Mouse (Mus musculus): Measurements from ENCODE around the gene Tarsl2. TPM values are rescaled to one million over a fixed set of nuclear protein-coding genes. Genes with fewer than 3 reads are reported as not detected.

The Tarsl2 gene
- polyA plus RNA-seq, 1 experiment from 2014 or later = 7.0 TPM

- WGBS = 64% methylated on average over 6 of the region's 6 CpGs
- Histone ChIP-seq H3K4me3 (ENCODE audit: low read length) (no peak overlapping the region), H3K9me3 (ENCODE audit: control insufficient read depth, low read length) (no peaks in the 10 kb centered on the region), H3K27ac (ENCODE audit: low read length) (no peak overlapping the region), H3K4me1 (replicated peaks; ENCODE audit: control insufficient read depth, insufficient read depth, low read length) (peaks cover 16% of the 10 kb centered on the region), H3K36me3 (ENCODE audit: control insufficient read depth, insufficient read depth, low read length) (no peaks in the 10 kb centered on the region), H3K4me2 (ENCODE audit: low read depth, low read length) (no peak overlapping the region), H3K27me3 (ENCODE audit: control insufficient read depth, insufficient read depth, low read depth, low read length) (no peaks in the 10 kb centered on the region), H3K9ac (ENCODE audit: low read length) (no peak overlapping the region)
- ATAC-seq (ENCODE audit: low read depth) = no peak
Measured at GRCm38 (mm10) chr7:65642371-65643304, 2.1 kb upstream of the Tarsl2 start.

- Histone ChIP-seq H3K4me1 (replicated peaks; ENCODE audit: control insufficient read depth, insufficient read depth, low read length) (peaks cover 16% of the 10 kb centered on the region), H3K4me3 (ENCODE audit: low read length) (peak overlapping the region; percentile 74), H3K36me3 (ENCODE audit: control insufficient read depth, insufficient read depth, low read length) (no peaks in the 10 kb centered on the region; the same call in 1 of the 2 replicates), H3K9ac (ENCODE audit: low read length) (no peak overlapping the region), H3K27me3 (ENCODE audit: control insufficient read depth, insufficient read depth, low read depth, low read length) (no peaks in the 10 kb centered on the region), H3K4me2 (ENCODE audit: low read depth, low read length) (peak overlapping the region; percentile 96), H3K27ac (ENCODE audit: low read length) (peak overlapping the region; percentile 49), H3K9me3 (ENCODE audit: control insufficient read depth, low read length) (no peaks in the 10 kb centered on the region)
- WGBS = 14% methylated on average over 6 of the region's 6 CpGs
- ATAC-seq (ENCODE audit: low read depth) = peak; percentile 54
Measured at GRCm38 (mm10) chr7:65643861-65644421, 757 bp upstream of the Tarsl2 start.

- H3K4me1 ChIP-seq (replicated peaks; ENCODE audit: control insufficient read depth, insufficient read depth, low read length) = peaks cover 16% of the 10 kb centered on the region
- peaks cover 6% of the 10 kb centered on the region for H3K36me3 ChIP-seq (ENCODE audit: control insufficient read depth, insufficient read depth, low read length)
- no peak overlapping the region for H3K4me3 ChIP-seq (ENCODE audit: low read length)
- H3K9me3 ChIP-seq (ENCODE audit: control insufficient read depth, low read length) = peaks cover 5% of the 10 kb centered on the region; the same call in 1 of the 2 replicates
- 83% methylated on average over 8 of the region's 8 CpGs for whole genome bisulfite sequencing
- H3K9ac ChIP-seq (ENCODE audit: low read length) = no peak overlapping the region
- H3K27ac ChIP-seq (ENCODE audit: low read length) = no peak overlapping the region
- no peak for ATAC-seq (ENCODE audit: low read depth)
- no peaks in the 10 kb centered on the region for H3K27me3 ChIP-seq (ENCODE audit: control insufficient read depth, insufficient read depth, low read depth, low read length)
- no peak overlapping the region for H3K4me2 ChIP-seq (ENCODE audit: low read depth, low read length)
Measured at GRCm38 (mm10) chr7:65645996-65646395, 1.3 kb downstream of the Tarsl2 start.

GRCm38 (mm10) chr7:65650662-65651061 is 6.0 kb downstream of the Tarsl2 start:
- Histone ChIP-seq H3K9me3 (ENCODE audit: control insufficient read depth, low read length) (peaks cover 5% of the 10 kb centered on the region; the same call in 1 of the 2 replicates), H3K27me3 (ENCODE audit: control insufficient read depth, insufficient read depth, low read depth, low read length) (no peaks in the 10 kb centered on the region), H3K4me2 (ENCODE audit: low read depth, low read length) (no peak overlapping the region), H3K27ac (ENCODE audit: low read length) (no peak overlapping the region), H3K36me3 (ENCODE audit: control insufficient read depth, insufficient read depth, low read length) (peaks cover 6% of the 10 kb centered on the region), H3K9ac (ENCODE audit: low read length) (no peak overlapping the region), H3K4me3 (ENCODE audit: low read length) (no peak overlapping the region), H3K4me1 (replicated peaks; ENCODE audit: control insufficient read depth, insufficient read depth, low read length) (0 out of 2 replicates have a peak, but pooled peaks cover 3% of the 10 kb centered on the region)
- ATAC-seq (ENCODE audit: low read depth) = no peak
- WGBS = 83% methylated on average over 4 of the region's 4 CpGs

- Histone ChIP-seq H3K4me1 (replicated peaks; ENCODE audit: control insufficient read depth, insufficient read depth, low read length) (no peaks in the 10 kb centered on the region), H3K4me2 (ENCODE audit: low read depth, low read length) (no peak overlapping the region), H3K4me3 (ENCODE audit: low read length) (no peak overlapping the region), H3K36me3 (ENCODE audit: control insufficient read depth, insufficient read depth, low read length) (no peaks in the 10 kb centered on the region), H3K27ac (ENCODE audit: low read length) (no peak overlapping the region), H3K27me3 (ENCODE audit: control insufficient read depth, insufficient read depth, low read depth, low read length) (no peaks in the 10 kb centered on the region), H3K9me3 (ENCODE audit: control insufficient read depth, low read length) (no peaks in the 10 kb centered on the region), H3K9ac (ENCODE audit: low read length) (no peak overlapping the region)
- WGBS = 87% methylated on average over 2 of the region's 2 CpGs
- no peak for ATAC-seq (ENCODE audit: low read depth)
Measured at GRCm38 (mm10) chr7:65657490-65658120, 12.9 kb downstream of the Tarsl2 start.

GRCm38 (mm10) chr7:65663225-65663790 is 18.6 kb downstream of the Tarsl2 start:
- Histone ChIP-seq H3K27ac (ENCODE audit: low read length) (no peak overlapping the region), H3K9ac (ENCODE audit: low read length) (no peak overlapping the region), H3K4me3 (ENCODE audit: low read length) (no peak overlapping the region), H3K36me3 (ENCODE audit: control insufficient read depth, insufficient read depth, low read length) (no peaks in the 10 kb centered on the region), H3K27me3 (ENCODE audit: control insufficient read depth, insufficient read depth, low read depth, low read length) (no peaks in the 10 kb centered on the region), H3K4me2 (ENCODE audit: low read depth, low read length) (no peak overlapping the region), H3K9me3 (ENCODE audit: control insufficient read depth, low read length) (no peaks in the 10 kb centered on the region), H3K4me1 (replicated peaks; ENCODE audit: control insufficient read depth, insufficient read depth, low read length) (no peaks in the 10 kb centered on the region)
- 77% methylated on average over 11 of the region's 11 CpGs for WGBS
- no peak for ATAC-seq (ENCODE audit: low read depth)

GRCm38 (mm10) chr7:65663886-65664285 is 19.2 kb downstream of the Tarsl2 start:
- 51% methylated on average over 14 of the region's 14 CpGs for WGBS
- Histone ChIP-seq H3K4me2 (ENCODE audit: low read depth, low read length) (no peak overlapping the region), H3K9ac (ENCODE audit: low read length) (no peak overlapping the region), H3K9me3 (ENCODE audit: control insufficient read depth, low read length) (no peaks in the 10 kb centered on the region), H3K4me1 (replicated peaks; ENCODE audit: control insufficient read depth, insufficient read depth, low read length) (no peaks in the 10 kb centered on the region), H3K27me3 (ENCODE audit: control insufficient read depth, insufficient read depth, low read depth, low read length) (no peaks in the 10 kb centered on the region), H3K36me3 (ENCODE audit: control insufficient read depth, insufficient read depth, low read length) (no peaks in the 10 kb centered on the region), H3K4me3 (ENCODE audit: low read length) (no peak overlapping the region), H3K27ac (ENCODE audit: low read length) (no peak overlapping the region)
- peak; percentile 57; the same call in 1 of the 2 replicates for ATAC-seq (ENCODE audit: low read depth)

GRCm38 (mm10) chr7:65667491-65667890 is 22.8 kb downstream of the Tarsl2 start:
- WGBS = 80% methylated on average over 6 of the region's 6 CpGs

GRCm38 (mm10) chr7:65678050-65678449 is 33.4 kb downstream of the Tarsl2 start:
- Histone ChIP-seq H3K4me2 (ENCODE audit: low read depth, low read length) (no peak overlapping the region), H3K27ac (ENCODE audit: low read length) (no peak overlapping the region), H3K4me1 (replicated peaks; ENCODE audit: control insufficient read depth, insufficient read depth, low read length) (no peaks in the 10 kb centered on the region), H3K9ac (ENCODE audit: low read length) (no peak overlapping the region), H3K9me3 (ENCODE audit: control insufficient read depth, low read length) (no peaks in the 10 kb centered on the region), H3K4me3 (ENCODE audit: low read length) (no peak overlapping the region), H3K36me3 (ENCODE audit: control insufficient read depth, insufficient read depth, low read length) (no peaks in the 10 kb centered on the region), H3K27me3 (ENCODE audit: control insufficient read depth, insufficient read depth, low read depth, low read length) (no peaks in the 10 kb centered on the region)
- no peak for ATAC-seq (ENCODE audit: low read depth)
- WGBS = 65% methylated on average over 10 of the region's 10 CpGs

More at GRCm38 (mm10) chr7:65667491-65667890, 22.8 kb downstream of the Tarsl2 start:
- H3K4me3 ChIP-seq (ENCODE audit: low read length) = no peak overlapping the region
- no peak overlapping the region for H3K9ac ChIP-seq (ENCODE audit: low read length)
- no peaks in the 10 kb centered on the region for H3K9me3 ChIP-seq (ENCODE audit: control insufficient read depth, low read length)
- no peaks in the 10 kb centered on the region for H3K27me3 ChIP-seq (ENCODE audit: control insufficient read depth, insufficient read depth, low read depth, low read length)
- no peak overlapping the region for H3K27ac ChIP-seq (ENCODE audit: low read length)
- no peaks in the 10 kb centered on the region for H3K36me3 ChIP-seq (ENCODE audit: control insufficient read depth, insufficient read depth, low read length)
- ATAC-seq (ENCODE audit: low read depth) = no peak
- no peaks in the 10 kb centered on the region for H3K4me1 ChIP-seq (replicated peaks; ENCODE audit: control insufficient read depth, insufficient read depth, low read length)
- no peak overlapping the region for H3K4me2 ChIP-seq (ENCODE audit: low read depth, low read length)
